Mouse (Mus musculus) liver, embryonic 16.5 days (tissue): ENCODE measurements around the gene Otos. TPM values are rescaled to one million over a fixed set of nuclear protein-coding genes. Genes with fewer than 3 reads are reported as not detected.

Experiments
- ATAC-seq: fragments of 200-750 bp; cut with Nextera tagmentation; 2 replicates; pipeline ENCODE4 v1.8.0; 2017; ENCODE audit warnings: low read depth, mild to moderate bottlenecking, moderate number of reproducible peaks, moderate library complexity
- H3K27ac ChIP-seq: fragments of 300-500 bp; sonication (generic); 2 replicates; pipeline ENCODE4 v1.5.1; 2014; ENCODE audit warnings: mild to moderate bottlenecking, low read length
- H3K27me3 ChIP-seq: fragments of 300-500 bp; sonication (generic); 2 replicates; pipeline ENCODE4 v1.6.1; 2014; ENCODE audit warnings: low read depth, low read length, mixed read lengths; ENCODE audit not compliant: control insufficient read depth, insufficient read depth
- H3K36me3 ChIP-seq: fragments of 300-500 bp; sonication (generic); 2 replicates; pipeline ENCODE4 v1.6.1; 2014; ENCODE audit warnings: mild to moderate bottlenecking; ENCODE audit not compliant: control insufficient read depth, insufficient read depth
- H3K4me1 ChIP-seq: fragments of 300-500 bp; sonication (generic); 2 replicates; pipeline ENCODE4 v1.6.1; 2014; ENCODE audit warnings: low read depth, low read length, mixed read lengths; ENCODE audit not compliant: control insufficient read depth
- H3K4me2 ChIP-seq: fragments of 300-500 bp; sonication (generic); 2 replicates; pipeline ENCODE4 v1.6.1; 2014; ENCODE audit warnings: low read depth, low read length, mixed read lengths
- H3K4me3 ChIP-seq: fragments of 300-500 bp; sonication (generic); 2 replicates; pipeline ENCODE4 v1.5.1; 2014; ENCODE audit warnings: low read depth, mild to moderate bottlenecking, low read length
- H3K9ac ChIP-seq: fragments of 300-500 bp; sonication (generic); 2 replicates; pipeline ENCODE4 v1.6.1; 2014; ENCODE audit warnings: low read depth, low read length
- H3K9me3 ChIP-seq: fragments of 300-500 bp; sonication (generic); replicated peaks from 2 replicates; pipeline ENCODE4 v1.6.1; 2016; ENCODE audit warnings: low read length; ENCODE audit not compliant: control insufficient read depth
- whole genome bisulfite sequencing: fragments of 180-500 bp; shearing (Covaris S2); extraction: QIAGEN DNeasy Blood & Tissue Kit; methylation state at CpG from one replicate; pipeline ENCODE4 v1.1.7; 2014; ENCODE audit not compliant: insufficient replicate concordance; 5-methylcytosine and 5-hydroxymethylcytosine counted together
- polyA plus RNA-seq: library from polyadenylated mRNA; unstranded; fragments of >200 nt; fragmentation: Nextera tagmentation; extraction: Ambion mirVana; gene quantifications from 2 replicates; pipeline ENCODE4 v1.2.1, GENCODE M21; 2015

The Otos gene
- polyA plus RNA-seq, 1 experiment from 2014 or later, result 0.06 TPM

DNA sequence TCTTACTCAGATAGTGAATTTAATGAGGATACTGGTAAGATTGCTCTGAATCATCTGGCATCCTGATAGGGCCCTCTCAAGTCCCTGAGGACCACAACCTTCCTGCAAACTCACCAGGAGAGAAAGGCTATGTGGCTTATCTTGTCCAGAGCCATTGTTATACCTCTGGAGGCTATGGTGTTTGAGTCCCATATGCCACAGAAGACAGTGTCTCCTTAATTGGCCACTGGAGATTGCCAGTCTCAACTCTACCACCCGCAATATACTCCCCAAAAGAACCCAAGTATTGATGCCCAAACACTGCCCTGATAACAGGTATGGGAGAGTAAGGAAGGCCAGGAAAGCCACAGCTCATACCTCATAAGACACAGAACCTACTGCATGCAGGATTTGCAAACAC, 43.2 kb downstream of the Otos start, which contains the start of gene Olfr1410:
Gene Olfr1410, plus strand, starts transcription at position 301 of the 400 bp plus-strand sequence.
- Histone ChIP-seq H3K4me3 (no peak within 1 kb of the TSS), H3K9me3 (no peaks in the 10 kb centered on the region), H3K27ac (no peak within 1 kb of the TSS), H3K27me3 (no peaks in the 10 kb centered on the region), H3K4me1 (no peaks in the 10 kb centered on the region), H3K9ac (no peak within 1 kb of the TSS), H3K4me2 (no peak within 1 kb of the TSS), H3K36me3 (no peaks in the 10 kb centered on the region)
- ATAC-seq, result no peak
- WGBS, result 43% methylated on average over 1 of the region's 1 CpGs

DNA sequence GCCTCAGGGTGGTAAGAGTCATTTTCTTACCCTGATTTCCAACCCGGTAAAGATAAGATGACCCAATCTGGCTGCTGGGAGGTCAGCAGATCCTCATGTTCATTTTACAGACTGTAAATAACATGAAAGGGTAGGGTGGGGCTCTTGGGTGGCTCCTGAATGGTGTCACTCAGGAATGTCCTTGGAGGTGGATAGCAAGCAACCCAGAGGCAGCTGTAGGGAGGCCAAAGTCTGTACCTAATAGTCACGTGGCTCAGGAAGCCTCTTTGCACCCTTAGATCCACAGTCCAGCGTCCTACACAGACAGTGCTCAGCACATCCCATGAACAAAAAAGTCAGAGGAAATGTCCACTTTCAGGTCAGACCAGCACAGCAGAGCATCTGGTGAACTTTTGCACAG, 52.6 kb downstream of the Otos start:
- H3K4me3 ChIP-seq, result no peak overlapping the region
- no peak overlapping the region for H3K4me2 ChIP-seq
- no peak overlapping the region for H3K9ac ChIP-seq
- no peaks in the 10 kb centered on the region for H3K36me3 ChIP-seq
- H3K4me1 ChIP-seq, result no peaks in the 10 kb centered on the region
- no peak for ATAC-seq
- no peaks in the 10 kb centered on the region for H3K27me3 ChIP-seq
- 51% methylated on average over 3 of the region's 3 CpGs for WGBS
- no peaks in the 10 kb centered on the region for H3K9me3 ChIP-seq
- no peak overlapping the region for H3K27ac ChIP-seq

Other genes with a start within 250 kb of the Otos start
- 137 and 143 TPM in 2 replicates for gene Ndufa10, start 175.0 kb downstream of the Otos start, polyA plus RNA-seq
- gene Olfr1416, start 163.7 kb downstream of the Otos start, polyA plus RNA-seq, result not detected in 2 replicates
- not detected in 2 replicates for gene Olfr1415, start 152.7 kb downstream of the Otos start, polyA plus RNA-seq
- gene Olfr1414, start 130.2 kb downstream of the Otos start, polyA plus RNA-seq, result not detected in 2 replicates
- gene Olfr1413, start 77.5 kb downstream of the Otos start, polyA plus RNA-seq, result not detected in 2 replicates
- gene Olfr1412, start 63.1 kb downstream of the Otos start, polyA plus RNA-seq, result not detected in 2 replicates
- gene Olfr1411, start 54.4 kb downstream of the Otos start, polyA plus RNA-seq, result not detected in 2 replicates
- not detected in 2 replicates for gene Olfr1410, start 43.1 kb downstream of the Otos start, polyA plus RNA-seq
- not detected in 2 replicates for gene Olfr12, start 31.1 kb downstream of the Otos start, polyA plus RNA-seq
- gene Cops9, start 6.9 kb downstream of the Otos start, polyA plus RNA-seq, result 161 and 179 TPM in 2 replicates
- gene Gpc1, start 182.8 kb upstream of the Otos start, polyA plus RNA-seq, result 3.2 and 4.1 TPM in 2 replicates